Mouse (Mus musculus) spleen, adult 2 months (tissue): ENCODE results near the gene Stt3b. TPM values are rescaled to one million over a fixed set of nuclear protein-coding genes. Genes with fewer than 3 reads are reported as not detected.

ENCODE experiments used
- DNase-seq, 2 experiments: peaks; one replicate each; pipeline versions ENCODE4 v3.0.0 to v3.0.0-alpha.2; 2012 to 2021; ENCODE audit warnings: low spot score in 2 of 2, low read depth in 1 of 2
- H3K27ac ChIP-seq: fragments of 200-500 bp; 2 replicates; pipeline ENCODE4 v1.5.1; 2012; ENCODE audit warnings: low read length, inconsistent platforms; ENCODE audit not compliant: insufficient read depth
- H3K27me3 ChIP-seq: fragments of 200-500 bp; 2 replicates; pipeline ENCODE4 v1.6.1; 2012; ENCODE audit warnings: mild to moderate bottlenecking, moderate library complexity, low read length, inconsistent platforms; ENCODE audit not compliant: control insufficient read depth, insufficient read depth
- H3K36me3 ChIP-seq: fragments of 200-500 bp; 2 replicates; pipeline ENCODE4 v1.6.1; 2012; ENCODE audit warnings: mild to moderate bottlenecking, low read length, inconsistent platforms; ENCODE audit not compliant: control insufficient read depth, insufficient read depth
- H3K4me1 ChIP-seq: fragments of 200-500 bp; 2 replicates; pipeline ENCODE4 v1.6.1; 2011; ENCODE audit warnings: inconsistent platforms; ENCODE audit not compliant: control insufficient read depth, insufficient read depth, insufficient read length
- H3K4me3 ChIP-seq: fragments of 200-500 bp; 2 replicates; pipeline ENCODE4 v1.5.1; 2011; ENCODE audit warnings: mild to moderate bottlenecking, inconsistent platforms; ENCODE audit not compliant: insufficient read depth, insufficient read length; ENCODE audit errors: extremely low read depth
- CTCF ChIP-seq: fragments of 200-500 bp; IDR thresholded peaks from 2 replicates; pipeline ENCODE4 v1.5.1; 2011; ENCODE audit warnings: mild to moderate bottlenecking, inconsistent platforms; ENCODE audit not compliant: insufficient read depth, insufficient read length, insufficient replicate concordance; ENCODE audit errors: extremely low read depth
- POLR2A ChIP-seq: fragments of 200-500 bp; IDR thresholded peaks from 2 replicates; pipeline ENCODE4 v1.6.1; 2011; ENCODE audit warnings: low read depth, low read length, inconsistent platforms
- WGBS: fragments of 180-500 bp; shearing (Covaris S2); methylation state at CpG from one replicate; pipeline ENCODE4 v1.1.7; 2018; 5-methylcytosine and 5-hydroxymethylcytosine counted together
- polyA plus RNA-seq: library from polyadenylated mRNA; depleted of rRNA; stranded (reverse); fragments of >200 nt; gene quantifications from 2 replicates; pipeline ENCODE4 v1.2.3, GENCODE M21; 2012

Stt3b gene
- polyA plus RNA-seq, 1 experiment, result 33.5 TPM

GRCm38 (mm10) chr9:115245092-115245491 lies 65.1 kb downstream of the Stt3b start:
- TF ChIP-seq CTCF (no peak), POLR2A (no peak)
- WGBS, result 88% methylated on average over 6 of the region's 6 CpGs
- H3K27ac ChIP-seq, result no peak overlapping the region

GRCm38 (mm10) chr9:115243630-115244029 lies 66.6 kb downstream of the Stt3b start:
- Histone ChIP-seq H3K27ac (no peak overlapping the region), H3K27me3 (no peaks in the 10 kb centered on the region), H3K4me3 (no peak overlapping the region), H3K4me1 (no peaks in the 10 kb centered on the region), H3K36me3 (peaks cover 56% of the 10 kb centered on the region)
- TF ChIP-seq POLR2A, result no peak
- TF ChIP-seq CTCF, result no peak
- DNase-seq, result no peak
- 96% methylated on average over 6 of the region's 6 CpGs for WGBS

More at GRCm38 (mm10) chr9:115245092-115245491, 65.1 kb downstream of the Stt3b start:
- Histone ChIP-seq H3K27me3 (no peaks in the 10 kb centered on the region), H3K36me3 (peaks cover 65% of the 10 kb centered on the region), H3K4me3 (no peak overlapping the region), H3K4me1 (no peaks in the 10 kb centered on the region)
- DNase-seq, result no peak

GRCm38 (mm10) chr9:115239861-115240260 lies 70.4 kb downstream of the Stt3b start:
- Histone ChIP-seq H3K4me3 (no peak overlapping the region), H3K27me3 (no peaks in the 10 kb centered on the region), H3K36me3 (peaks cover 32% of the 10 kb centered on the region), H3K27ac (no peak overlapping the region), H3K4me1 (no peaks in the 10 kb centered on the region)
- WGBS, result 96% methylated on average over 5 of the region's 5 CpGs
- TF ChIP-seq CTCF (no peak), POLR2A (no peak)
- DNase-seq, result no peak

GRCm38 (mm10) chr9:115237943-115238342 lies 72.3 kb downstream of the Stt3b start:
- Histone ChIP-seq H3K4me3 (no peak overlapping the region), H3K36me3 (peaks cover 17% of the 10 kb centered on the region), H3K27ac (no peak overlapping the region), H3K27me3 (no peaks in the 10 kb centered on the region), H3K4me1 (no peaks in the 10 kb centered on the region)
- no peak for DNase-seq
- TF ChIP-seq CTCF (no peak), POLR2A (no peak)

- H3K36me3 ChIP-seq, result peaks cover 9% of the 10 kb centered on the region
- TF ChIP-seq POLR2A, result no peak
- TF ChIP-seq CTCF, result no peak
- 85% methylated on average over 8 of the region's 8 CpGs for WGBS
- no peaks in the 10 kb centered on the region for H3K4me1 ChIP-seq
- no peak overlapping the region for H3K4me3 ChIP-seq
- no peak overlapping the region for H3K27ac ChIP-seq
- no peaks in the 10 kb centered on the region for H3K27me3 ChIP-seq
- no peak for DNase-seq
Measured at GRCm38 (mm10) chr9:115236352-115236841, 73.8 kb downstream of the Stt3b start.

- Histone ChIP-seq H3K27ac (no peak overlapping the region), H3K36me3 (no peaks in the 10 kb centered on the region), H3K4me3 (no peak overlapping the region), H3K27me3 (no peaks in the 10 kb centered on the region), H3K4me1 (no peaks in the 10 kb centered on the region)
- DNase-seq, result no peak
- 87% methylated on average over 2 of the region's 2 CpGs for WGBS
- TF ChIP-seq POLR2A, result no peak
- no peak for TF ChIP-seq CTCF
Measured at GRCm38 (mm10) chr9:115234561-115234960, 75.7 kb downstream of the Stt3b start.

GRCm38 (mm10) chr9:115233721-115234120 lies 76.5 kb downstream of the Stt3b start:
- no peaks in the 10 kb centered on the region for H3K36me3 ChIP-seq
- H3K4me3 ChIP-seq, result no peak overlapping the region
- DNase-seq, result no peak
- H3K4me1 ChIP-seq, result no peaks in the 10 kb centered on the region
- no peak overlapping the region for H3K27ac ChIP-seq
- 90% methylated on average over 5 of the region's 5 CpGs for WGBS
- H3K27me3 ChIP-seq, result no peaks in the 10 kb centered on the region
- TF ChIP-seq POLR2A (no peak), CTCF (no peak)
